Mouse (Mus musculus) E14TG2a.4 (cell line): Measurements from ENCODE around the gene Dnajb14.

Source experiments
- CTCF ChIP-seq: conservative IDR thresholded peaks from 2 replicates; pipeline ENCODE4 v1.5.1; 2014; ENCODE audit warnings: low read length
- POU5F1 ChIP-seq: IDR thresholded peaks from 2 replicates; pipeline ENCODE4 v1.6.1; 2014; ENCODE audit warnings: low read length, borderline replicate concordance

DNA sequence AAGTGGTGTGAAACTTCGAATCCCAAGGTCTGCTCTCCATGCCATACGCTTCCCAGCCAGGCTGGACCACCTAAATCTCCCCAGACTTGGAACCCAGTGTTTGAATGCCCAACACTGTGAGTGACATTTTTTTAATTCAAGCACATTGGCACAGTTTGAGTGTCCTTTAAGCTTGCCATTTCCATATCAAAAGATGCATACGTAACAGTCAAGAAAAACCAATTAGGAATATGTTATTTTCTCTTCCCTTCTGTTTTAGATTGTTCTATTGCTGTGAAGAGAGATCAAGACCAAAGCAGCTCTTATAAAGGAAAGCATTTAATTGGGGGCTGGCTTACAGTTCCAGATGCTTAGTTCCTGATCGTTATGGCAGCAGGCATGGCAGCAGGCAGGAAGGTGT lies 6.0 kb upstream of the Dnajb14 start:
- no peak for TF ChIP-seq CTCF
- no peak for TF ChIP-seq POU5F1
